In genomic region chr5:53685623-53686022, GRCm38 (mm10) we compare ENCODE assay signal across 22 mouse cellular contexts. TPM values are rescaled to one million over a fixed set of nuclear protein-coding genes. Genes with fewer than 3 reads are reported as not detected.
"Had no signal": no experiment of that assay in that cellular context is flagged by ENCODE, and none has a peak within 500 bp of the region (broad histone marks: within the 10 kb centered on the region; RNA-seq: fewer than 3 reads in every experiment).

No protein-coding gene starts in this region.

- H3K4me2 ChIP-seq: limb, embryonic 12.5 days; limb, embryonic 15.5 days; liver, embryonic 15.5 days had no signal

- H3K9me3 ChIP-seq: limb, embryonic 12.5 days; limb, embryonic 15.5 days; liver, embryonic 15.5 days; midbrain, embryonic 10.5 days had no signal

- H3K9ac ChIP-seq: limb, embryonic 12.5 days; limb, embryonic 15.5 days; liver, embryonic 15.5 days had no signal

- DNase-seq: kidney, adult 2 months; kidney, postnatal 25 days; left cerebral cortex, postnatal 4 days; lung, adult 2 months; lung, postnatal 14 days; lung, postnatal 4 days; midbrain, embryonic 14.5 days; right cerebral cortex, adult 18-20 months; right cerebral cortex, postnatal 14 days; right cerebral cortex, postnatal 4 days; thymus, adult 2 months; thymus, postnatal 14 days; thymus, postnatal 4 days had no signal

- ATAC-seq: inflammation-experienced regulatory T-cells, adult 6 months; intestine, postnatal 0 days had no signal

- H3K4me3 ChIP-seq: layer of hippocampus, adult 2 months; limb, embryonic 12.5 days; limb, embryonic 15.5 days; liver, embryonic 15.5 days; midbrain, embryonic 10.5 days had no signal

- H3K36me3 ChIP-seq: limb, embryonic 12.5 days; limb, embryonic 15.5 days; liver, embryonic 15.5 days; midbrain, embryonic 10.5 days had no signal

- H3K27ac ChIP-seq: kidney, postnatal 0 days; layer of hippocampus, adult 2 months; limb, embryonic 12.5 days; limb, embryonic 15.5 days; liver, embryonic 15.5 days; midbrain, embryonic 10.5 days had no signal

- H3K27me3 ChIP-seq: limb, embryonic 12.5 days; limb, embryonic 15.5 days; liver, embryonic 15.5 days had no signal

- H3K4me1 ChIP-seq: limb, embryonic 12.5 days; limb, embryonic 15.5 days; liver, embryonic 15.5 days had no signal

RNA-seq across cellular contexts. Expression of gene Cckar, which starts 21.9 kb away (rescaled TPM):
- total RNA-seq: layer of hippocampus, adult 2 months; megakaryocyte, adult 5-6 weeks had no signal
- polyA plus RNA-seq: inflammation-experienced regulatory T-cells, adult 6 months; limb, embryonic 12.5 days had no signal
